Mouse (Mus musculus) lung, postnatal 10 days (tissue): ENCODE measurements around the gene Rassf1.

Source experiments
- DNase-seq: peaks from one replicate; pipeline ENCODE4 v3.0.0; 2021

Gene Rassf1

DNA sequence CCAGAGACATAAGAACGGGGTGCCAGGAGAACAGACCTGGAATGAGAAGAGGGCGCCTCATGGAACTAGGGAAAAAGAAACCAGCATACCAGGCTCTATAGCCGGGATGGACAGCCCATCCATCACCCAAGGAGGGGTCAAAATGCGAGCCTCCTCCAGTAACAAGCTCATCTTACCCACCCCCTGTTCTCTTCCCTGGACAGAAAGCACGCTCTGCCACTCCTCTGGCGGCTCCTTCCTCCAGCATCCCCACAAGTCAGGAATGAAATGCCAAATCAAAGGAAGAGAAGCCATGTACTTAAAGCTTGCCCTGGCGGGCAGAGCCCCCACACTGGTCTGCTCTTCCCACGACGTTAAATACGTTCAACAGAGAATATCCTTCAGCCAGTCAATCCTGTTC lies 10.3 kb upstream of the Rassf1 start:
- no peak for DNase-seq

DNA sequence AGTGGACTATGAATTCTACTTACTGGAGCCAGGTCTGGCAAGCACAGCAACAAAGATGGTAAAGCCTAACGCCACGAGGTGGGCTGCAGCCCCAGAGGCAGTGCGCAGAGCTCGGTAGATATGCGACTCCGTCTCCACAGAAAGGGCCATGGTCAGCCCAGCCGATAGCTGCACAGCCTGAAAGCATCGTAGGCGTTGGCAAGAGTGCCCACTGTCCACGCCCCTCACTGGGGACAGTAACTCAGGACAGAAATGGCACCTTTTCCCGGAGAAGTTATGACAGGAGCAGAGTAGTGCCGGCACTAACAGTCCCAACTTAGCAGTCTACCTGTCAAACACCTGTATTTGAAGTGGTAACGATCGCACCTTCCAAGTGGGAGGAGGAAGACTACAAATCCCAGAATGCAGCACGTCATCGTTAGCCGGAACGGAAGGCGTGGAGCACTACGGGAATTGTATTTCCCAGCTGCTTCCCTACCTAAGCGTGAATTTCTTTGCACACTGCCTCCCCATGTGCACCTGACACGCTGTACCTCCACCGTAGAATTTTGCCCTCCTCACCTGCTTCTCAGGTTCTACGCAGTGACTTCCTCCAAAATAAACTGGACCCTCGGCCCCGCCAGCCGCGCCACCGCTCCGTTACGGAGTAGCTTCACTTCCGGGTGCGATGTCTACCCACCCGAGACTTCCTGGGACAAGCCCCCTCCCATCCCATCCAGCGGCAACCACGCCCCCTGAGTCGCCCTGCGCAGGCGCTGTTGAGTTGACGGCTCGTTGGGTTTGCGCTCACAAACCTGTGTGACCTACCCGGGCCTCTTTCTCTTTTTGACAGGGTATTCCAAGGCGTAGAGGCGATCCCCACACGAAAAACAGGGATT lies 9.6 kb upstream of the Rassf1 start, which contains the start of the genes Cyb561d2 and Nprl2:
Gene Cyb561d2 (minus strand): TSS at position 720 of the 878 bp plus-strand sequence.
Gene Nprl2 (plus strand): TSS at position 753 of the 878 bp plus-strand sequence.
- DNase-seq: peak; percentile 97

DNA sequence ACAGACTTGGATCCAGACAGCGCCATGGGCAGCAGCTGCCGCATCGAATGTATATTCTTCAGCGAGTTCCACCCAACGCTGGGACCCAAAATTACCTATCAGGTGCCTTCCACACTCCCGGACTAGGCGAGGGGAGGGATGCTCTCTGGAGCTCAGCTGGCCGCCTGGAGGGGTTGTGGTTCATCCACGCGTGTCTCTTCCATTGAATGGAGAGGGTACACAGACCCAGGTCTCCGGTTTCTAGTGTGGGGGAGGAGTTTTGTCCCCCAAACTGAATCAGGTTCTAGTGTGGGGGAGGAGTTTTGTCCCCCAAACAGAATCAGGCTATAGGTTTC lies 9.0 kb upstream of the Rassf1 start:
- no peak for DNase-seq

DNA sequence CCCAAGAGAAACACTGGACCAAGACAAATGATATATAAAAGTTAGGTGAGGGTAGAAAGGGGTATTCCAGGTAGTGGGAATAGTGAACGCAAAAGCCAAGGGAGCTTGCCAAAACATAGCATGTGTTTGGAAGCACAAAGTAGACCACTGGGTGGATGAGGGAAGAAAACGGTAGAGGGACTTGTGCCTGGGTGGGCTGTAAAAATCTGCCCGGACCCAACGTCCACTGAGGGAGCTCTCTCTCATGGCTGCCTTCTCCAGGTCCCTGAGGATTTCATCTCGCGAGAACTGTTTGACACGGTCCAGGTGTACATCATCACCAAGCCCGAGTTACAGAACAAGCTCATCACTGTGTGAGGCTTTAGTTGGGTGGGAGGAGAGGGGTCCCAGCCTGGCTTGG lies 8.6 kb upstream of the Rassf1 start:
- DNase-seq: no peak

DNA sequence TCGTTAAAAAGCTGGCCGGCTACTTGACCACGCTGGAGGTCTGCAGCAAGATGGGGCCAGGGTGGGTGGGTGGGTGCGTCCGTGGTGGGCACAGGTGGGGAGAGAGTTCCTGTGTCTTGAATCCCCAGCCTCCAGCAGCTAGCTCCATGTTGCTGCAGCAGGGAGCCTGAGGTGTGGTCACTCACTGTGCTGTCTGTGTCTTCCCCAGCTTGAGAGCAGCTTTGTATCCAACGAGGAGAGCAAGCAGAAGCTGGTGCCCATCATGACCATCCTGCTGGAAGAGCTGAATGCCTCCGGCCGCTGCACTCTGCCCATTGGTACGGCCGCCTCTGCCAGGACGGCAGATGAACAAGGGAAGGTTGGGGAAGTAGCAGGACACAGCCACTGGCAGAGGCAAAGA lies 8.1 kb upstream of the Rassf1 start:
- no peak for DNase-seq

DNA sequence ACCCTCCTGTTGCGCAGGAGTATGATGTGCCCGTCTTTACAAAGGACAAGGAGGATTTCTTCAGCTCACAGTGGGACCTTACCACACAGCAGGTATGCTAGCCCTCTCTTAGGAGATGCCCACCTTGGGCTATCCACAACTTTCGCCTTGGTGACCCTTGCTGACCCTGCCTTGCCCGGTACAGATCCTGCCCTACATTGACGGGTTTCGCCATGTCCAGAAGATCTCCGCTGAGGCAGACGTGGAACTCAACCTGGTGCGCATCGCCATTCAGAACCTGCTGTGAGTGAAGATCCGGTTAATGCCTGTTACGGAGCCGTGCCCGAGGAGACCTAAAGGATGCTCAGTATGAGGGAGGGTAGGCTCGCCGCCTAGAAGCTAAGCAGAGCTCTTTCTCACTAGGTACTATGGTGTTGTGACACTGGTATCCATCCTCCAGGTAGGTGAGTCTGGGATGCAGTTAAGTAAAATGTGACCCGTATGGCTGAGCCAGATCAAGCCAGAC lies 7.1 kb upstream of the Rassf1 start:
- no peak for DNase-seq

DNA sequence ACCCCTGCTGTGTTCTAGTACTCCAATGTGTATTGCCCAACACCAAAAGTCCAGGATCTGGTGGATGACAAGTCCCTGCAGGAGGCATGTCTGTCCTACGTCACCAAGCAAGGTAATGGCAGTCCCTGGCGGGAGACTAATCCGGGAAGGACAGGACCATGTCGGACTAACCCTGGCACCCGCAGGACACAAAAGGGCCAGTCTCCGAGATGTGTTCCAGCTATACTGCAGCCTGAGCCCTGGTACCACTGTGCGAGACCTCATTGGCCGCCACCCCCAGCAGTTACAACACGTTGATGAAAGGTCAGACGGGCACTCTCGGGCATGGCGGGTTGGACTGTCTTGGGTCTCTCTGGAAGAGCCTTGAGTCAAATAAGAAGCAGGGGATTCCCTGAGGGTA lies 6.6 kb upstream of the Rassf1 start:
- no peak for DNase-seq

DNA sequence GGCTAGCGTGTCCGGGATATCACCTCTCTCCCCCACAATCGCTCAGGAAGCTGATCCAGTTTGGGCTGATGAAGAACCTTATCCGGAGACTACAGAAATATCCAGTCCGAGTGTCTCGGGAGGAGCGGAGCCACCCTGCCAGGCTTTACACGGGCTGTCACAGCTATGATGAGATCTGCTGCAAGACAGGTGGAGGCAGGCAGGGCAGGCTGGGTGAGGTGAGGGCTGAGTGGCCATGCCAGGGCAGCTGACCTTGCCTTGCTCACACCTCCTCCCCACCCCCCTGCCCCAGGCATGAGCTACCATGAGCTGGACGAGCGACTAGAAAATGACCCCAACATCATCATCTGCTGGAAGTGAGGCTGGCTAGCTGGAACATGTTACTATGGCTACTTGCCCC lies 6.2 kb upstream of the Rassf1 start:
- DNase-seq: no peak

DNA sequence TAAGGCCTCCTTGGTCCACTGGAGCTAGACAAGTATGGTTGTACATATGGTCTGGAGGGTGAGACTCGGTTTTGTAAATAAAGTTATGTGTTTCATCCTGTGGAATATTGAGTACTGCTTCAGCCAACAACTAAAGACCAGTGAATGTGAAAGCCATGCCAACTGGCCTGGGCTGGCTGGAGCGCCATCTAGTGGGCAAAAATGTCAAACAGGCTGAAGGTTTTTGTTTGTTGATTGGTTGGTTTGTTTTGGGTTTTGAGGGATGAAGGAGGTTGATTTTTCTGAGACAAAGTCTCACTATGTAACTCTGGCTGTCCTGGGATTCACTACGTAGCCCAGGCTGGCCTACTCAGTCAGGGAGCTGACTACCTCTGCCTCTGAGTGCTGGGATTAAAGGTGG lies 5.8 kb upstream of the Rassf1 start:
- peak; percentile 88 for DNase-seq

DNA sequence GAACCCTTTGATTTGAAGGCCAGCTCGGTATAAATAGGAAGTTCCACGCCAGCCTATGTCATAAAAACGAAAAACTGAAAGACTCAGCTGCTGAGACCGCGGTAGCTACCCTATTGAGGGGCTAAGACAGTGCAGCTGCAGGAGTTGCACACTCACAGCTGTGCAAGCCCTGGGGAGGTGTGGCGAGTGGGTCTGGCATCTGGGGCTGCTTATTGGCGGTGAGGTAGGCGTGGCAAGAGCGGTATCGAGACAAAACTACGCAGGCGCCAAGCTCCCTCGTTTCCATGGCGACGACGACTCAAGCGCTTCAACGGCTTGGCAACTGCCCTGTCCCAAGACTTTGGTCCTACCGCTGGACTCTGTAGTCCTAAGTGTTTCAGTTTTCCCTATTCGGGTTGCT lies 4.3 kb upstream of the Rassf1 start, which contains the start of gene Zmynd10:
Gene Zmynd10 (plus strand): TSS at position 273 of the 400 bp plus-strand sequence.
- peak; percentile 95 for DNase-seq

DNA sequence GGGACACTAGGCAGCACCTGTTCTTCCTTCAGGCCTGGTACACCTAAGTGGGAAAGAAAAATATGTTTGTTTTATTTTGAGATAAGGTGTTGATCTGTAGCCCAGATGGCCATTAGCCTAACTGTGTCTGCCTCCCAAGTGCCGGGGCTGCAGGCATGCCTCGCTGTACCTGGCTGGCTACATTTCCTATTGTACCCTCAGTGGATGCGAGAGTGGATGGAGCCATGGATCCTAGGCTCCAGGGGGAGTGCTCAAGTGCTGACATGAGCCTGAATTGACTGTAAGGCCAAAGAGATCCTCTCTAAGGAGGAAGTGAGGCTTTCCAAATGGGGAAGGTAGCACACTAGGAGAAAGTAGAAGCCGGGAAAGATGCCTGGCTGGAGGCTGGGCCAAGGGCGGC lies 3.4 kb upstream of the Rassf1 start:
- no peak for DNase-seq

DNA sequence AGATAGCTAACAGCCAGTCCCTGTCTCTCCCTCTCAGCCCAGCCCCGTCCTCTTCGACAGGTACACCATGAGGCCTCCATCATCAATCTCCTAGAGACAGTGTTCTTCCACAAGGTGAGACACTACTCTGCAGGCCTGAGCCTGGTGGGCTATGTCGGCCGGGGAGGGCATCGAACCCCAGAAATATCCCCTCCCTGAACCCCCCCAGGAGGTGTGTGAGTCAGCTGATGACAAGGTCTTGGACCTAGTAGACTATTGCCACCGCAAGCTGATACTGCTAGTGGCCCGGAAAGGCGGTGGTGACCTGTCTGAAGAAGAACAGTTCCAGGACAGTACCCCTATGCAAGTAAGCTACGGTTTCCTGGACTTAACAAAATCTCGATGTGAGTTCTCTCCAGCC lies 2.5 kb upstream of the Rassf1 start:
- no peak for DNase-seq

DNA sequence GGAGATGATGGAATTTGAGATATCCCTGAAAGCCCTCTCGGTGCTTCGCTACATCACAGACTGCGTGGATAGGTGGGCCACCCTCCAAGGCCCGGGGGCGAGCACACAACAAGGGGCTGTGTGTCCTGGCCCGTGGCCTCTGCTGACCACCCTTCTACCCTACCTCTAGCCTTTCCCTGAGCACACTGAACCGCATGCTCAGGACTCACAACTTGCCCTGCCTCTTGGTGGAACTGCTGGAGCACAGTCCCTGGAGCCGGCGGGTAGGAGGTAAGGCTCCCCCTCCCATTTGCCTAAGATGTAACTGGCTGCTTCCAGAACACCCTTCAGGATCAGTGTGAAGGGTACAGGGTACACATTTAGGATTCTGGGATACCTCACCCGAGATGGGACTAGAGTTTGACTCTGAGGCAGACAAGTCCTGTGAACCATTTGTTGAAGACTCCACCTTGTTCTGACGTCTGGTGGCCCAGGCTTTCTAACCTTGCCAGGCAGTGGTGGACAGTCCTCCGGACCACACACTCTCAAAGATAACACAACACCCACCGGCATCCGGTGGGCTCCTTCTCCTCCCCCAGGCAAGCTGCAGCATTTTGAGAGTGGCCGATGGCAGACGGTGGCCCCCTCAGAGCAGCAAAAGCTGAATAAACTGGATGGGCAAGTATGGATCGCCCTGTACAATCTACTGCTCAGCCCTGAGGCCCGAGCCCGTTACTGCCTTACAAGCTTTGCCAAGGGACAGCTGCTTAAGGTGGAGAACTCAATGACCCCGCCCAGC lies 1.9 kb upstream of the Rassf1 start:
- DNase-seq: no peak

DNA sequence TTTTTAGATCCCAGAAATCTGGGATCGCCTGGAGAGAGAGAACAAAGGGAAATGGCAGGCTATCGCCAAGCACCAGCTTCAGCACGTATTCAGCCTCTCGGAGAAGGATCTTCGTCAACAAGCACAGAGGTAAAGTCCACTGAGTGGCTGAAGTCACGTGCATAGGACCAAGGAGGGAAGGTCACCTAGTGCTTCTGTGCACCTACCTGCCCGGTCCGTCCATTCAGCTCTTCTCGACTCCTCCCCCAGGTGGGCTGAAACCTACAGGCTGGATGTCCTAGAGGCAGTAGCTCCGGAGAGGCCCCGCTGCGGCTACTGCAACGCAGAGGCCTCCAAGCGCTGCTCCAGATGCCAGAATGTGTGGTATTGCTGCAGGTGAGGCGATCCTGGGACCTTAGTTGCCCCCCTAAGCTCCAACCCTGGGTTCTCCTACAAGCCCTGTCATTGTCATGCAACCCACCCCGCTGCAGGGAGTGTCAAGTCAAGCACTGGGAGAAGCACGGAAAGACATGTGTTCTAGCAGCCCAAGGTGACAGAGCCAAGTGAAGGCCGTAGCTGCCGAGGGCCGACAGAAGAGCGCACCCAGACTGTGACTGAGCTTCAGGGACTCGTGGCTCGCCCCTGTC lies 751 bp upstream of the Rassf1 start:
- peak; percentile 44 for DNase-seq

DNA sequence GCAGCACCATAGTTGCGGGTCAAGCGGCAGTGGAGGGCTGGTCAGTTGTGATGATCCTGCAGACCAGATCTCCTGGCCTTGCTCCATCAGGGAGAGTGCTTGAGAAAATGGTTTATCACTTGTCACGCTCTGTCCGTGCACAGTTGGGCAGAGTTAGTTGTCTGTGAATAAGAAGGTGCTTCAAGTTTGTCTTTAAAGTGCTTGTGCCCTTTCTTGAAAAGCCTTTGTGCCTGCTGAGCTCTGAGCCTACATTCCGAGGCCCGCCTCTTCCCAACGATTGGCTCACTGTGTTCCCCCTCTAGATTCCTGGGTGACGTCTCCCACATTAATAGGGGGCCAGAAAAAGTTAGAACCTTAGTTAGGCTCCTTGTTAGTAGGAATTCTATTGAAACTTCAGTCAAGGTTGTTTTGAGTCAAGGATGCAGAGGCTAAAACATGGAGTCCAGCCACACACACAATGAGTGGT lies 568 bp downstream of the Rassf1 start:
- DNase-seq: no peak

DNA sequence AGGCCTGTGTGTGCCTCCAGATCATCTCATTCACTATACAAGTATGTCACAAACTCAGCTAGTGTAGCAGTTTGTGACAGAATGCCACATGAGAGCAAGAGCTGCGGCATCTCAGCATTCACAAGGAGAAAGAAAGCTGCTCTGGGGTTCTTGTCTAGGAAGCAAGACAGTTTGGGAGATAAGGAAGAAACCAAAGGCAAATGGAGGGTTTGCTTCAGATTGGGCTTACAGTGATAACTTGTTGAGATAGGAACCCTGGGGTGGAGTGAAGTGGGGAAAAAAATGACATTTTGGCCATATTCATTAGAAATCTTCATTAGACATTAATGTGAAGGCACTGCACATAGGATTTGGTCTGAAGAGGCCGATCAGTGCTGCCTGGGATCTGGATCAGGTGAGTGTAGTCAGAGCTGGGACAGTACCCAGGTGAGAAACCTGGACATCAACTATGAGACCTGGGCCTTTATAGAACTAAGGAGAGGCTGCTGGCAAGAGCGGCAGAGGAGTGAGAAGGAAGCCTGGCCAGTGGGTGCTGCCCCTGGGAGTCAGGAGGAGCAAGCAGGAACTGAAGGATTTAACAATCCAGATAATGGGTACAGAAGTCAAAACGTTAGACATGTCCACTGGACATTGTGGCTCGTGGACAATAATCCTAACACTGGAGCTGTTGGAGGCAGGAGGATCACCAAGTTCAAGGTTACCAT lies 1.5 kb downstream of the Rassf1 start:
- DNase-seq: no peak

DNA sequence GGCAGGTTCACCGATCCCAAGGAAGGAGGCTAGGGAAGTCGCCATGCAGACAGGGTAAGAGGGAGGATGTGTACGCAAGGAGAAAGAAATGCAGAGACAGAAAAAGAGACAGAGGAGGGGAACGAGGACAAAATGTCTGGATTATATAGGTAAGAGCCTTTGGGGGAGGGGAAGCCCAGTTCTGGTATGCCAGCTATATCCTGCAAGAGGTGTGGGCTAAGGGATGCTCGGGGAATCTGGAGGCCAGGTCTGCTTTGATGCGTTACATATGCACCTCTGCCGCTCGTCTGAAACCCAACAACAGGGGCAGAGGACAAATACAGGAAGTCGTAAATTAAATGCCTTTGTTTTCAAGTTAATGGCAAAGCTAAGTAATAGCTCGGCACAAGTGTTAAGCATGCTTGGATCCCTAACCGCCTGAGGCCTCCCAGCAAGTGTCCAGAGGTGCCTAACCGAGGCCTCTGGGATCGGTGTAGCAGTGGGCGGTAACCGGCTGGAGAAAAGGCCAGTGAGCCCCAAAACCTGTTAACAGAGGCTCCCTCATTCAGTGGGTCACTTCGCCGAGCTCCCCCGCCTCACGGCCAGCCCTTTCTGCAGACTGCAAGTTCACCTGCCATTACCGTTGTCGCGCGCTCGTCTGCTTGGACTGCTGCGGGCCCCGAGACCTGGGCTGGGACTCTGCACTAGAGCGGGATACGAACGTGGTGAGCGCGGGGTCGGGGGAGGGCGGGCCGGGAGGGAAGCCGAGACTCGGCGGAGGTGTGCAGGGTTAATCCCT lies 2.4 kb downstream of the Rassf1 start:
- DNase-seq: peak; percentile 46

DNA sequence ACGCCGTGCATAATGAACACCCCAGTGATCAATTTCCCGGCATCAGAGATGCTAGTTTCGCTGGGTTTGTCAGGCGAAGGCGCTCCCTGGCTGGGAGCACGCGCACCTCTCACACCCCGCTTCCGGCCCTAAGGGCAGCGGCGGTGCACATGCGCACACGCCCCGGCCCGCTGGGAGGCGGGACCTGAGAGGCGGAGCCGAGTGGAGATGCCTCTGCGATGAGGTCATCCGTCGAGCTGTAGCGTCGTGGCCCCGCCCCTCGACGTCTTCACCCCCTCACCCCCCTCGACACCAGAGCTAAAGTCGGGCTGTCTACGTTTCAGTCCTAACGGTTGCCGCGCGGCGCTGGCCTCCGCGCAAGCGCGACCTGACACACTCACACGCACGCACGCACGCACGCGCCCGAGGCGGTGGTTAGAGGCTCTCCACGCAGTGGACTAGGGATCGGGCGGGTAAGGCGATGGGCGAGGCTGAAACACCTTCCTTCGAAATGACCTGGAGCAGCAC lies 3.0 kb downstream of the Rassf1 start:
- DNase-seq: peak; percentile 96

DNA sequence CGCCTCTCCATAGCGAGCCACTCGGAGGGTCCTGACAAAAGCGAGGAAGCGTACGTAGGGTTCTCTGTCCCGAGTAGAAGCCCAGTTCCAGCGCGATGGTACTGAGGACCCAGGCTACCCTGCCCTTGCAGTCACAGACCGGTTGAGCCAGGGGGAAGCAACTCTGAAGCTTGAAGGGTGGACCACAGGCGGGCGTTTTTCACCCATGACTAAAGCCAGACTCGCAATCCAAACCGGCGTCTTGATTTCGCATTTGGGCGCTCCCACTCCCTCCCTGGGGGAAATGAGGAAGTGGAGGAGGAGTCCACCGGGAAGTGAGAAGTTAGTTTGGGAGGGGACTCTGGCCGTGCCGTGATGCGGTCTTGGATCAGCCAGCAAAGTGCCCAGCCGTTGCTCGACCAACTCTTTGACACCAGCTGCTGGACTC lies 3.7 kb downstream of the Rassf1 start:
- DNase-seq: peak; percentile 86

DNA sequence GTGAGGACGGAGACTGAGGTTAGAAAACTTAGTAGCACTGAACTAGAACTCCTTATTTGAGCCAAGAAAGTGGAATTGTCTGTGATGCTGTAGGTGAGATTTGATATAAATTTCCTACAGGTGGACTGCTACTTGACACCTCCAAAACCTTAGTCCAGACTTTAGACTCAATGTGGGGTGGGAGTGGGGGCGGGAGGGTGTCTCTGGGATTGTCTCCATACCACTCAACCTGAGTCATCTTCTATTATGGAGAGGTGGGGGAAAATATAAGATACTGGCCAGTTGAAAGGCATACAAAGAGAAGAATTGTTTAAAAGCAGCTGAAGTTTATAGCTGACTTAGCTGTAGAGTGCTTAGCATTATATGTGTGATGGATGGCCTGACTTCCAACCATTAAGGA lies 4.3 kb downstream of the Rassf1 start:
- no peak for DNase-seq

DNA sequence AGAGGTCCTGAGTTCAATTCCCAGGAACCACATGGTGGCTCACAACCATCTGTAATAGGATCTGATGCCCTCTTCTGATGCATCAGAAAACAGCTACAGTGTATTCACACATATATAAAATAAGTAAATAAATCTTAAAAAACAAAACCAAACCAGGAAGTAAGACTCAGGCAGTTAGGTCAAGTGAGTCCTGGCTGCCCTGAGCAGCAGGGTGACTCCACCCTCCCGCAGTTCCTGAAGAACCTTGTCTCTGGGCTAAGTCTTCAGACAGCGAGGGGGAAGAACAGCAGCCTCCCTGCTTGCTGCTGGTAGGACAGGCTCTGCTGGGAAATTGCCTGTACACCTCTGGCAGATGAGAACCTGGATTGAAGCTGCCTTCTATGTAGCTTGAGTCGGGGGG lies 5.0 kb downstream of the Rassf1 start:
- no peak for DNase-seq
